Mouse (Mus musculus) neural tube, embryonic 10.5 days (tissue): Measurements from ENCODE around the gene Olfr1278.
"Not testable (repeated sequence)": the region's sequence is repeated elsewhere in the genome, so short reads cannot be mapped to it uniquely, and the experiment has no call there.

Experiments used
- DNase-seq: peaks from one replicate; pipeline ENCODE4 v3.0.0-alpha.2; 2017; ENCODE audit warnings: low spot score; ENCODE audit errors: extremely low spot score

Olfr1278 gene

DNA sequence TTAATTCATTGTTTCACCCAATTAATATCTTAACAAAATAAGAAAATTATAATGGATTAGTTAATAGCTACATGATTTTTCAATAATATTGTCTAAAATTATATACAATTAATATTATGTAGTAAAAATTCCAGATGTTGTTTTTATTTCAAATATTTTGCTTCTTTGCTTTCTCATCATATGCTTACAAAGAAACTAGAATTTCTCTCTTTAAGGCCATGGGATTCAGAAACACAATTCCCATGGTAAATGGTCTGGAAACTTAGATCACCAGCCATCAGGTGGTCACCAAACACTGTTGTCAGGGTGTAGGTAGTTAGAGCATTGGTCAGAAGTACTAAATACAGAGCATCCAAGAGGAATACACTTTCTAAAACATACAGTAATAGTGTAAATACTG lies at the start of gene Olfr1278:
Olfr1278 (plus strand) TSS at position 301 of the 400 bp plus-strand sequence.
- no peak for DNase-seq

DNA sequence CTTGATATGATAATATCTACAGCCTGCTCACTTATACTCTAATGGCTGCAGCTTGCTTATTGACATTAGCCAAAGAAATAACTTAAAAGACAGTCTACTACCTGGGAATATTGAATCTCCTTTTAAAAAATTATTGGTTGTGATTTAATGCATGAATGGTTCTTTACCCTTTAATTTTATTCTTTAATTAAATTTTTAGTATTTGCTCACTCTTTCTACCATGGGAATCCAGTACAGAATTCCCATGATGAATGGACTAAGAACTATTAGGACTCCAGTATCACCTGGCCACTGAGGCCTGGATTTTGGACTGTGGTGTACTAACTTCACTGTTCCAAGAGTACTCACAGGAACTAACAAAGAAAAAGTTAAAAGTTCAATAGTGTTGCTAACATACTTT lies 35.7 kb upstream of the Olfr1278 start, which contains the start of gene Olfr1276:
Olfr1276 (plus strand) TSS at position 301 of the 400 bp plus-strand sequence.
- no peak for DNase-seq

GRCm38 (mm10) chr2:111274006-111274405 lies 15.9 kb upstream of the Olfr1278 start, which contains the start of gene Olfr1277:
TSS of gene Olfr1277 (minus strand) at chr2:111274106.
- no peak for DNase-seq

GRCm38 (mm10) chr2:111298541-111298940 lies 8.6 kb downstream of the Olfr1278 start:
- no peak for DNase-seq

GRCm38 (mm10) chr2:111300374-111300773 lies 10.4 kb downstream of the Olfr1278 start, which contains the start of gene Olfr1279:
TSS of gene Olfr1279 (plus strand) at chr2:111300635.
- no peak for DNase-seq

GRCm38 (mm10) chr2:111313717-111314116 lies 23.8 kb downstream of the Olfr1278 start, which contains the start of gene Olfr1280:
TSS of gene Olfr1280 (plus strand) at chr2:111314017.
- no peak for DNase-seq

- DNase-seq = no peak
Observed at GRCm38 (mm10) chr2:111326220-111326619, 36.3 kb downstream of the Olfr1278 start, which contains the start of gene Olfr1281. TSS of gene Olfr1281 (plus strand) at chr2:111326520.

DNA sequence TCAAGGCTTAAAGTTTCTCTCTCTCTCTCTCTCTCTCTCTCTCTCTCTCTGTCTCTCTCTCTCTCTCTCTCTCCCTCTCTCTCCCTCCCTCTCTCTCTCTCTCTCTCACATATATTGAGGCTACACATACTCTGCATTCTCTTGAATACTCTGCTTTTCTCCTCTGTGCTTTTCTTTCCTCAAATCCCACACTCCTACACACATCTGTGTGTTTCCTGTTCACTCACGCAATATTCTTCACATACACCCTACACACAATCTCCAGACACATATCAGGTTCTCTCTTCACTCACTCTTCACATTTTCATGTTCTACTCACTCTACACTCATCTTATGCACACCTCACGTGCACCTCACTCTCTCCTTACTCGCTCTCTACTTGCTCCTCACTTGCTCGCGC lies 43.8 kb downstream of the Olfr1278 start:
- DNase-seq = not testable (repeated sequence)

DNA sequence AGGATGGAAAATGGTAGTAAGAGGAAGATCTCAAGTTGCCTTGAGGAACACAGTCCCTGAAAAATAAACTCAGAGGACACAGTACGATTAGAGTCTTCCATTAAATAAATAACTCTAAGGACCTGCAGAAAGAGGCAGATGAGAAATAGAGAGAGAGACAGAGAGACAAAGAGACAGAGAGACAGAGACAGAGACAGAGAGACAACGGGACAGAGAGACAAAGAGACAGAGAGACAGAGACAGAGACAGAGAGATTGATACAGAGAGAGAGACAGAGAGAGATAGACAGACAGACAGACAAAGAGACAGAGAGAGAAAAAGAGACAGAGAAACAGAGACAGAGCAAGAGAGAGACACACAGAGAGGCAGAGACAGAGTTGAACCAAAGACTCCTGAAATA lies 46.0 kb downstream of the Olfr1278 start, which contains the start of gene Olfr1282:
Olfr1282 (minus strand) TSS at position 101 of the 400 bp plus-strand sequence.
- DNase-seq = no peak
